Comparison of ENCODE assay signal across 23 mouse cellular contexts in the genomic region with DNA sequence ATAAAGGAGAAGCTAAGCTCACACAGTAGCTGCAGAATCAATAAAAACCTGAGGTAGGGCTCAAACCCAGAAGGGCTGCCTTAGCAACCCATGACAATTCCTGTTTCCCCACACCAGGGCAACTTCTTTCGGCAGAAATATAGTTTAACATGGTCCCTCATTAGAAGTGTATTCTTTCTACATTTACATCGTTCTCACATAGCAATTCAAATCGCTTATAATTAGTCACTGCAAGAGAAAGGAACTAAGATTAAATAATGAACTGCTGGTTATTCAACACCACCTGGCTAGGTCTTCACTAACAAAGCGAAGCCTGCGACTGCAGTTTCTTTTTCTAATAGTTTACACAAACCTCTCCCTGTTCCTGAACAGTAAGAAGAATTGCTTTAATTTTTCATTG. TPM values are rescaled to one million over a fixed set of nuclear protein-coding genes. Genes with fewer than 3 reads are reported as not detected.
"Had no signal": no experiment of that assay in that cellular context is flagged by ENCODE, and none has a peak within 500 bp of the region (broad histone marks: within the 10 kb centered on the region; RNA-seq: fewer than 3 reads in every experiment).

No protein-coding gene starts in this region.

- ATAC-seq: lung, postnatal 0 days; midbrain, embryonic 16.5 days had no signal

- H3K4me1 ChIP-seq: lung, embryonic 15.5 days; midbrain, embryonic 10.5 days; neural tube, embryonic 12.5 days; stomach, embryonic 15.5 days had no signal

- H3K4me3 ChIP-seq: lung, embryonic 15.5 days; midbrain, embryonic 10.5 days; midbrain, embryonic 12.5 days; neural tube, embryonic 12.5 days; stomach, embryonic 15.5 days had no signal

- DNase-seq: lung, adult 2 months; lung, postnatal 14 days; lung, postnatal 36 days; midbrain, embryonic 14.5 days; right cerebral cortex, postnatal 14 days; thymus, adult 2 months; thymus, postnatal 25 days; thymus, postnatal 4 days had no signal

- H3K4me2 ChIP-seq: lung, embryonic 15.5 days; midbrain, embryonic 12.5 days; neural tube, embryonic 12.5 days; stomach, embryonic 15.5 days had no signal

- H3K27me3 ChIP-seq: lung, embryonic 15.5 days; midbrain, embryonic 12.5 days; neural tube, embryonic 12.5 days; stomach, embryonic 15.5 days had no signal

- H3K9ac ChIP-seq: lung, embryonic 15.5 days; midbrain, embryonic 12.5 days; neural tube, embryonic 12.5 days; stomach, embryonic 15.5 days had no signal

- H3K27ac ChIP-seq: lung, embryonic 15.5 days; macrophage; midbrain, embryonic 10.5 days; midbrain, embryonic 12.5 days; neural tube, embryonic 12.5 days; stomach, embryonic 15.5 days; stomach, postnatal 0 days had no signal

- H3K9me3 ChIP-seq: lung, embryonic 15.5 days; midbrain, embryonic 10.5 days; midbrain, embryonic 12.5 days; neural tube, embryonic 12.5 days; stomach, embryonic 15.5 days had no signal

- H3K36me3 ChIP-seq: lung, embryonic 15.5 days; midbrain, embryonic 10.5 days; midbrain, embryonic 12.5 days; neural tube, embryonic 12.5 days; stomach, embryonic 15.5 days had no signal

RNA-seq across cellular contexts. Expression of gene Gcg, which starts 23.7 kb away (rescaled TPM):
- total RNA-seq: megakaryocyte progenitor cell, adult 5-6 weeks; megakaryocyte-erythroid progenitor cell, adult 5-6 weeks; neutrophil, adult 5-6 weeks had no signal
- polyA plus RNA-seq: lung, adult 2 months; lung, postnatal 0 days; macrophage; midbrain, embryonic 10.5 days; neural tube, embryonic 12.5 days; spleen, adult 2 months; testis, adult 2 months; urinary bladder, adult 2 months had no signal
